Comparison of ENCODE assay signal across 18 mouse cellular contexts in genomic region chr4:127317143-127317542, GRCm38 (mm10). TPM values are rescaled to one million over a fixed set of nuclear protein-coding genes. Genes with fewer than 3 reads are reported as not detected.
DNase-seq lines count a peak whose midpoint lies in the region; ATAC-seq and TF ChIP-seq lines count a peak whose summit lies in the region.
"Had no signal": no experiment of that assay in that cellular context is flagged by ENCODE, and none has a peak within 500 bp of the region (broad histone marks: within the 10 kb centered on the region; RNA-seq: fewer than 3 reads in every experiment).

No protein-coding gene starts in this region.

- H3K36me3 ChIP-seq in kidney, postnatal 0 days (ENCODE audit: insufficient read depth, low read length), result no peaks in the 10 kb centered on the region
- H3K36me3 ChIP-seq in midbrain, embryonic 14.5 days (ENCODE audit: control insufficient read depth, insufficient read depth, low read length), result no peaks in the 10 kb centered on the region
- no peaks in the 10 kb centered on the region for H3K36me3 ChIP-seq in midbrain, embryonic 11.5 days (ENCODE audit: control insufficient read depth, insufficient read depth, low read length)
- no peaks in the 10 kb centered on the region for H3K36me3 ChIP-seq in stomach, postnatal 0 days (ENCODE audit: control insufficient read depth, insufficient read depth, low read length)
- H3K36me3 ChIP-seq: midbrain, embryonic 15.5 days had no signal

- no peak overlapping the region for H3K4me3 ChIP-seq in kidney, postnatal 0 days (replicated peaks; ENCODE audit: low read depth, low read length)
- H3K4me3 ChIP-seq in midbrain, embryonic 14.5 days (replicated peaks; ENCODE audit: low read depth, low read length), result no peak overlapping the region
- no peak overlapping the region for H3K4me3 ChIP-seq in midbrain, embryonic 11.5 days (ENCODE audit: low read depth, low read length)
- no peak overlapping the region for H3K4me3 ChIP-seq in stomach, postnatal 0 days (ENCODE audit: low read depth, low read length)
- H3K4me3 ChIP-seq: midbrain, embryonic 15.5 days had no signal

- no peaks in the 10 kb centered on the region for H3K9me3 ChIP-seq in kidney, postnatal 0 days (replicated peaks; ENCODE audit: low read length)
- no peaks in the 10 kb centered on the region for H3K9me3 ChIP-seq in midbrain, embryonic 14.5 days (ENCODE audit: control insufficient read depth, low read length)
- H3K9me3 ChIP-seq in midbrain, embryonic 11.5 days (ENCODE audit: control insufficient read depth, low read length), result no peaks in the 10 kb centered on the region
- no peaks in the 10 kb centered on the region for H3K9me3 ChIP-seq in stomach, postnatal 0 days (ENCODE audit: control insufficient read depth, low read length)
- H3K9me3 ChIP-seq: midbrain, embryonic 15.5 days had no signal

- H3K27ac ChIP-seq in kidney, postnatal 0 days, result no peak overlapping the region
- H3K27ac ChIP-seq in midbrain, embryonic 14.5 days (replicated peaks; ENCODE audit: low read depth, low read length), result no peak overlapping the region
- H3K27ac ChIP-seq in midbrain, embryonic 11.5 days (ENCODE audit: low read depth, low read length), result no peak overlapping the region
- H3K27ac ChIP-seq in stomach, postnatal 0 days (replicated peaks), result no peak overlapping the region
- H3K27ac ChIP-seq: midbrain, embryonic 15.5 days had no signal

- TF ChIP-seq CTCF in kidney, postnatal 0 days (IDR thresholded peaks at IDR 0.05; ENCODE audit: low read depth), result peak; percentile 49
- TF ChIP-seq CTCF in stomach, postnatal 0 days (IDR thresholded peaks at IDR 0.05; ENCODE audit: low read depth), result peak; percentile 36

- H3K4me2 ChIP-seq in kidney, postnatal 0 days (ENCODE audit: low read length), result no peak overlapping the region
- no peak overlapping the region for H3K4me2 ChIP-seq in midbrain, embryonic 14.5 days (ENCODE audit: low read length)
- H3K4me2 ChIP-seq in midbrain, embryonic 11.5 days, result no peak overlapping the region
- H3K4me2 ChIP-seq in stomach, postnatal 0 days (replicated peaks; ENCODE audit: low read depth), result no peak overlapping the region
- H3K4me2 ChIP-seq: midbrain, embryonic 15.5 days had no signal

- H3K4me1 ChIP-seq in kidney, postnatal 0 days (replicated peaks; ENCODE audit: insufficient read depth, low read length), result no peaks in the 10 kb centered on the region
- H3K4me1 ChIP-seq in midbrain, embryonic 14.5 days (ENCODE audit: control insufficient read depth, insufficient read depth, low read length), result peaks cover 13% of the 10 kb centered on the region
- no peaks in the 10 kb centered on the region; the same call in 1 of the 2 replicates for H3K4me1 ChIP-seq in midbrain, embryonic 11.5 days (ENCODE audit: control insufficient read depth, insufficient read depth, low read length)
- no peaks in the 10 kb centered on the region for H3K4me1 ChIP-seq in stomach, postnatal 0 days (replicated peaks; ENCODE audit: control insufficient read depth, insufficient read depth)

- H3K9ac ChIP-seq in kidney, postnatal 0 days (ENCODE audit: low read depth, low read length), result no peak overlapping the region
- H3K9ac ChIP-seq in midbrain, embryonic 14.5 days (replicated peaks; ENCODE audit: low read length), result no peak overlapping the region
- no peak overlapping the region for H3K9ac ChIP-seq in midbrain, embryonic 11.5 days (ENCODE audit: low read length)
- H3K9ac ChIP-seq in stomach, postnatal 0 days (ENCODE audit: low read length), result no peak overlapping the region
- H3K9ac ChIP-seq: midbrain, embryonic 15.5 days had no signal

- H3K27me3 ChIP-seq in kidney, postnatal 0 days (ENCODE audit: insufficient read depth, low read length), result peaks cover 3% of the 10 kb centered on the region; the same call in 1 of the 2 replicates
- no peaks in the 10 kb centered on the region for H3K27me3 ChIP-seq in midbrain, embryonic 14.5 days (ENCODE audit: control insufficient read depth, insufficient read depth, low read length)
- peaks cover 13% of the 10 kb centered on the region for H3K27me3 ChIP-seq in midbrain, embryonic 11.5 days (ENCODE audit: control insufficient read depth, insufficient read depth, low read length)
- H3K27me3 ChIP-seq in stomach, postnatal 0 days (ENCODE audit: control insufficient read depth, insufficient read depth, low read length), result no peaks in the 10 kb centered on the region

- no peak for ATAC-seq in kidney, postnatal 0 days (replicated peaks; ENCODE audit: low FRiP score, low read depth)
- ATAC-seq in midbrain, embryonic 14.5 days (ENCODE audit: low FRiP score, low TSS enrichment), result no peak
- ATAC-seq in midbrain, embryonic 11.5 days (ENCODE audit: low FRiP score), result no peak
- ATAC-seq in stomach, postnatal 0 days (ENCODE audit: low FRiP score, low TSS enrichment), result no peak
- no peak for ATAC-seq in erythroid progenitor cell, adult 5-6 weeks (replicated peaks; ENCODE audit: low FRiP score, poor library complexity, severe bottlenecking)
- ATAC-seq: midbrain, embryonic 15.5 days had no signal

- no peak for TF ChIP-seq EP300 in stomach, postnatal 0 days (optimal IDR thresholded peaks at IDR 0.05)

- DNase-seq in adrenal gland, postnatal 36 days, result peak; percentile 25 to 39
- DNase-seq in adrenal gland, adult 8-10 months, result no peak
- DNase-seq in kidney, postnatal 0 days (ENCODE audit: low spot score), result no peak
- no peak for DNase-seq in kidney, postnatal 10 days
- DNase-seq in midbrain, embryonic 14.5 days, result peak; percentile 37
- DNase-seq in midbrain, embryonic 11.5 days (ENCODE audit: low spot score, missing footprints), result no peak
- DNase-seq in stomach, postnatal 0 days (ENCODE audit: low spot score), result no peak
- DNase-seq: heart, adult 11 months; thymus, adult 2 months had no signal

- 47% methylated on average over 4 of the region's 4 CpGs for WGBS in kidney, postnatal 0 days
- WGBS in midbrain, embryonic 14.5 days, result 51% methylated on average over 4 of the region's 4 CpGs
- WGBS in midbrain, embryonic 11.5 days, result 58% methylated on average over 4 of the region's 4 CpGs
- WGBS in stomach, postnatal 0 days, result 50% methylated on average over 4 of the region's 4 CpGs

RNA-seq across cellular contexts. Expression of gene Gja4, which starts 3.3 kb away (rescaled TPM):
- total RNA-seq in adrenal gland, postnatal 36 days (2021), result 1 to 10 TPM; 4.5 to 4.7 TPM
- total RNA-seq in adrenal gland, adult 8-10 months (2022), result 1 to 10 TPM; 3.1 to 7.0 (median 4.5) TPM
- 24.0 and 27.6 TPM in 2 replicates for polyA plus RNA-seq in kidney, postnatal 0 days (2015; fragmentation: Nextera tagmentation; extraction: Ambion mirVana)
- 15.7 and 24.4 TPM in 2 replicates for polyA plus RNA-seq in midbrain, embryonic 14.5 days (2014; fragmentation: Nextera tagmentation; extraction: Ambion mirVana)
- polyA plus RNA-seq in midbrain, embryonic 11.5 days (2014; fragmentation: Nextera tagmentation; extraction: Ambion mirVana), result 18.3 and 20.1 TPM in 2 replicates
- polyA plus RNA-seq in stomach, postnatal 0 days (2015; fragmentation: Nextera tagmentation; extraction: Ambion mirVana), result 7.3 and 8.0 TPM in 2 replicates
- not detected in 2 replicates for total RNA-seq in erythroid progenitor cell, adult 5-6 weeks (2015; ENCODE audit: low replicate concordance)
- total RNA-seq in erythroid progenitor cell, adult 5-6 weeks (2017; ENCODE audit: low replicate concordance), result not detected in 2 replicates
- total RNA-seq: common myeloid progenitor, adult 5-6 weeks had no signal

RNA-seq across cellular contexts. Expression of gene Gjb3, which starts 13.5 kb away (rescaled TPM):
- not detected for total RNA-seq in adrenal gland, postnatal 36 days (2021)
- not detected for total RNA-seq in adrenal gland, adult 8-10 months (2022)
- 1.1 and 1.8 TPM in 2 replicates for polyA plus RNA-seq in kidney, postnatal 0 days (2015; fragmentation: Nextera tagmentation; extraction: Ambion mirVana)
- polyA plus RNA-seq in midbrain, embryonic 14.5 days (2014; fragmentation: Nextera tagmentation; extraction: Ambion mirVana), result 0.18 and 0.38 TPM in 2 replicates
- 0.65 and 0.75 TPM in 2 replicates for polyA plus RNA-seq in midbrain, embryonic 11.5 days (2014; fragmentation: Nextera tagmentation; extraction: Ambion mirVana)
- 15.1 and 15.5 TPM in 2 replicates for polyA plus RNA-seq in stomach, postnatal 0 days (2015; fragmentation: Nextera tagmentation; extraction: Ambion mirVana)
- total RNA-seq in erythroid progenitor cell, adult 5-6 weeks (2015; ENCODE audit: low replicate concordance), result 0.84 TPM in 1 of 2 replicates, not detected in the other
- not detected in 2 replicates for total RNA-seq in erythroid progenitor cell, adult 5-6 weeks (2017; ENCODE audit: low replicate concordance)
- total RNA-seq: adrenal gland, adult 18-20 months had no signal
- polyA plus RNA-seq: midbrain, embryonic 15.5 days had no signal

RNA-seq across cellular contexts. Expression of gene Gjb4, which starts 36.7 kb away (rescaled TPM):
- not detected for total RNA-seq in adrenal gland, postnatal 36 days (2021)
- total RNA-seq in adrenal gland, adult 8-10 months (2022), result not detected
- polyA plus RNA-seq in kidney, postnatal 0 days (2015; fragmentation: Nextera tagmentation; extraction: Ambion mirVana), result 1.2 and 1.8 TPM in 2 replicates
- not detected in 2 replicates for polyA plus RNA-seq in midbrain, embryonic 14.5 days (2014; fragmentation: Nextera tagmentation; extraction: Ambion mirVana)
- 0.10 TPM in 1 of 2 replicates, not detected in the other for polyA plus RNA-seq in midbrain, embryonic 11.5 days (2014; fragmentation: Nextera tagmentation; extraction: Ambion mirVana)
- polyA plus RNA-seq in stomach, postnatal 0 days (2015; fragmentation: Nextera tagmentation; extraction: Ambion mirVana), result 1.7 and 2.0 TPM in 2 replicates
- not detected in 2 replicates for total RNA-seq in erythroid progenitor cell, adult 5-6 weeks (2015; ENCODE audit: low replicate concordance)
- total RNA-seq in erythroid progenitor cell, adult 5-6 weeks (2017; ENCODE audit: low replicate concordance), result not detected in 2 replicates
- total RNA-seq: adrenal gland, adult 18-20 months; common myeloid progenitor, adult 5-6 weeks; heart, postnatal 25 days; layer of hippocampus, adult 8-10 months; left cerebral cortex, postnatal 25 days had no signal
- polyA plus RNA-seq: intestine, embryonic 14.5 days; neural tube, embryonic 14.5 days had no signal

RNA-seq across cellular contexts. Expression of gene Gjb5, which starts 40.8 kb away (rescaled TPM):
- total RNA-seq in adrenal gland, postnatal 36 days (2021), result under 1 TPM; 0.36 to 0.40 TPM
- under 1 TPM in 3 of 4 experiments, not detected in 1; 0.18 to 0.38 (median 0.21) TPM for total RNA-seq in adrenal gland, adult 8-10 months (2022)
- 1.3 and 1.4 TPM in 2 replicates for polyA plus RNA-seq in kidney, postnatal 0 days (2015; fragmentation: Nextera tagmentation; extraction: Ambion mirVana)
- not detected in 2 replicates for polyA plus RNA-seq in midbrain, embryonic 14.5 days (2014; fragmentation: Nextera tagmentation; extraction: Ambion mirVana)
- polyA plus RNA-seq in midbrain, embryonic 11.5 days (2014; fragmentation: Nextera tagmentation; extraction: Ambion mirVana), result 0.42 and 0.46 TPM in 2 replicates
- 3.3 and 3.8 TPM in 2 replicates for polyA plus RNA-seq in stomach, postnatal 0 days (2015; fragmentation: Nextera tagmentation; extraction: Ambion mirVana)
- total RNA-seq in erythroid progenitor cell, adult 5-6 weeks (2015; ENCODE audit: low replicate concordance), result not detected in 2 replicates
- total RNA-seq in erythroid progenitor cell, adult 5-6 weeks (2017; ENCODE audit: low replicate concordance), result not detected in 2 replicates
- total RNA-seq: common myeloid progenitor, adult 5-6 weeks; layer of hippocampus, adult 8-10 months; left cerebral cortex, postnatal 25 days had no signal
- polyA plus RNA-seq: neural tube, embryonic 14.5 days had no signal

Comparison
In these comparisons a context has a peak if more than half of its experiments do, and no peak if none do; other contexts are left out.
1. DNase-seq: peak in adrenal gland, postnatal 36 days (2 of 2) and midbrain, embryonic 14.5 days (single experiment); none in adrenal gland, adult 8-10 months (single experiment), kidney, postnatal 0 days (single experiment), kidney, postnatal 10 days (single experiment), midbrain, embryonic 11.5 days (single experiment) and stomach, postnatal 0 days (single experiment).